Mouse (Mus musculus) testis, adult 2 months (tissue): Measurements from ENCODE around the gene Cops7a.

Source experiments
- CTCF ChIP-seq: fragments of 200-500 bp; IDR thresholded peaks from 2 replicates; pipeline ENCODE4 v1.5.1; 2012; ENCODE audit warnings: low read depth, mild to moderate bottlenecking, inconsistent platforms, low read length, moderate library complexity; ENCODE audit not compliant: control insufficient read depth, insufficient read depth, insufficient replicate concordance
- POLR2A ChIP-seq: fragments of 200-500 bp; IDR thresholded peaks from 2 replicates; pipeline ENCODE4 v1.6.1; 2012; ENCODE audit warnings: low read depth, mild to moderate bottlenecking, inconsistent platforms, low read length, moderate library complexity; ENCODE audit not compliant: control insufficient read depth

DNA sequence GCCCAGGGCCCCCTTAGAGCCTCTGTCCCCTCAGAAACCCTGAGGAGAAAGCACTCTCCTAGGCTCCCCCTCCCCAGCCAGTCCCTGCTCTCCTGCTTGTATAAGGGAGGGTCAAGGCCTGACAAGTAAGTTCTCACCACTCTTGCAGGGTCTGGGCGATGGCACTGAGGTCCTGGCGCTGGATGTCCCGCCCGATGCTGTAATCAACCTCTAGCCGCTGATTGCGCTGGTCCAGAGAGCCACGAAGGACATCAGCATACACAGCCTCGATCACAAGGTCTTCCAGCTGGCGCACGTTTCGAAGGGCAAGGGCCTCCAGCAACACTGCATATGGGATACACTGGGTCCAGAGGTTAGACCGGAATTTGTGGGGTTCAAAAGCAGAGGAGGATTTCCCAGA is 4.3 kb downstream of the Cops7a start:
- TF ChIP-seq CTCF (no peak), POLR2A (no peak)
